Mouse (Mus musculus) brain, embryonic 18.5 days (tissue): ENCODE data around the gene Rpsa.

ENCODE experiments used
- DNase-seq: peaks from one replicate; pipeline ENCODE4 v3.0.0-alpha.2; 2012; ENCODE audit warnings: low read depth, low spot score

Rpsa gene

GRCm38 (mm10) chr9:120113456-120113855, 14.0 kb upstream of the Rpsa start:
- DNase-seq, result no peak

GRCm38 (mm10) chr9:120114051-120114788, 13.3 kb upstream of the Rpsa start:
- no peak for DNase-seq

GRCm38 (mm10) chr9:120114789-120115151, 12.7 kb upstream of the Rpsa start:
- DNase-seq, result no peak

GRCm38 (mm10) chr9:120115580-120115979, 11.9 kb upstream of the Rpsa start:
- DNase-seq, result no peak

- DNase-seq, result no peak
Measured at GRCm38 (mm10) chr9:120116184-120116624, 11.3 kb upstream of the Rpsa start.

- no peak for DNase-seq
Measured at GRCm38 (mm10) chr9:120118212-120118611, 9.3 kb upstream of the Rpsa start.

GRCm38 (mm10) chr9:120120503-120120902, 7.0 kb upstream of the Rpsa start:
- DNase-seq, result no peak

- no peak for DNase-seq
Measured at GRCm38 (mm10) chr9:120126868-120127267, 621 bp upstream of the Rpsa start.

- DNase-seq, result no peak
Measured at GRCm38 (mm10) chr9:120129276-120129675, 1.8 kb downstream of the Rpsa start.

- DNase-seq, result no peak
Measured at GRCm38 (mm10) chr9:120131784-120132288, 4.3 kb downstream of the Rpsa start.

- DNase-seq, result no peak
Measured at GRCm38 (mm10) chr9:120132980-120133754, 5.7 kb downstream of the Rpsa start.

- no peak for DNase-seq
Measured at GRCm38 (mm10) chr9:120133755-120134475, 6.4 kb downstream of the Rpsa start.

- DNase-seq, result no peak
Measured at GRCm38 (mm10) chr9:120134529-120135160, 7.2 kb downstream of the Rpsa start.

- no peak for DNase-seq
Measured at GRCm38 (mm10) chr9:120135454-120135853, 8.0 kb downstream of the Rpsa start.

- DNase-seq, result peak; percentile 56
Measured at GRCm38 (mm10) chr9:120140652-120141051, 13.2 kb downstream of the Rpsa start.

- no peak for DNase-seq
Measured at GRCm38 (mm10) chr9:120144474-120144873, 17.0 kb downstream of the Rpsa start.

GRCm38 (mm10) chr9:120149222-120149828, 21.8 kb downstream of the Rpsa start, which contains the start of gene Mobp:
TSS of gene Mobp (plus strand) at chr9:120149707.
- no peak for DNase-seq

- no peak for DNase-seq
Measured at GRCm38 (mm10) chr9:120151152-120151551, 23.7 kb downstream of the Rpsa start.

- DNase-seq, result no peak
Measured at GRCm38 (mm10) chr9:120151906-120152399, 24.5 kb downstream of the Rpsa start.

GRCm38 (mm10) chr9:120158047-120158446, 30.6 kb downstream of the Rpsa start:
- no peak for DNase-seq

- no peak for DNase-seq
Measured at GRCm38 (mm10) chr9:120163862-120164261, 36.4 kb downstream of the Rpsa start.
